Mouse (Mus musculus) CH12.LX (cell line): ENCODE data around the gene Matk. TPM values are rescaled to one million over a fixed set of nuclear protein-coding genes. Genes with fewer than 3 reads are reported as not detected.

Source experiments
- DNase-seq: peaks from one replicate; pipeline ENCODE4 v3.0.0-alpha.2; 2013; ENCODE audit errors: extremely low read depth
- H3K27ac ChIP-seq: 2 replicates; pipeline ENCODE4 v1.5.1; 2012; ENCODE audit warnings: low read depth, mild to moderate bottlenecking, control low read depth, moderate library complexity; ENCODE audit not compliant: insufficient read depth
- H3K27me3 ChIP-seq: replicated peaks from 2 replicates; pipeline ENCODE3; 2012; ENCODE audit warnings: inconsistent platforms
- H3K36me3 ChIP-seq, 2 experiments: replicated peaks in 1 of 2; 2 replicates each; pipeline versions ENCODE3 to v1.6.1; 2012; ENCODE audit warnings: inconsistent platforms in 1 of 2, low read length in 1 of 2, mild to moderate bottlenecking in 1 of 2, mixed read lengths in 1 of 2, moderate library complexity in 1 of 2; ENCODE audit not compliant: control insufficient read depth in 1 of 2, insufficient read depth in 1 of 2
- H3K4me1 ChIP-seq, 2 experiments: 2 replicates each; pipeline ENCODE4 v1.6.1; 2012; ENCODE audit warnings: inconsistent platforms in 1 of 2, moderate library complexity in 1 of 2; ENCODE audit not compliant: insufficient read depth in 2 of 2, control insufficient read depth in 1 of 2
- H3K4me2 ChIP-seq: 2 replicates; pipeline ENCODE4 v1.6.1; 2012; ENCODE audit warnings: low read depth, mild to moderate bottlenecking, control low read depth; ENCODE audit not compliant: poor library complexity, insufficient read depth, severe bottlenecking
- H3K4me3 ChIP-seq, 3 experiments: fragments of 150-350 bp in 1 of 3; sonication (generic) in 1 of 3; replicated peaks in 1 of 3; 2 replicates each; pipeline versions ENCODE3 to v1.5.1; 2011 to 2012; ENCODE audit warnings: low read depth in 2 of 3, low read length in 2 of 3, mild to moderate bottlenecking in 2 of 3, moderate library complexity in 2 of 3, control low read depth in 1 of 3, improper control_type of control experiment in 1 of 3, inconsistent platforms in 1 of 3, mixed read lengths in 1 of 3; ENCODE audit not compliant: poor library complexity in 1 of 3
- H3K79me2 ChIP-seq: replicated peaks from 2 replicates; pipeline ENCODE4 v1.6.1; 2012; ENCODE audit warnings: mild to moderate bottlenecking, moderate library complexity; ENCODE audit not compliant: control insufficient read depth, poor library complexity, insufficient read depth, severe bottlenecking; ENCODE audit errors: extremely low read depth
- H3K9ac ChIP-seq: 2 replicates; pipeline ENCODE4 v1.6.1; 2012; ENCODE audit warnings: low read depth, mild to moderate bottlenecking, control low read depth, moderate library complexity; ENCODE audit not compliant: insufficient read depth
- H3K9me3 ChIP-seq: replicated peaks from 2 replicates; pipeline ENCODE3; 2012; ENCODE audit warnings: low read length, inconsistent platforms, mixed read lengths
- CHD1 ChIP-seq: IDR thresholded peaks from 2 replicates; pipeline ENCODE4 v1.6.1; 2012; ENCODE audit warnings: low read depth, low read length, improper control_type of control experiment, inconsistent platforms
- E2F4 ChIP-seq: IDR thresholded peaks from 2 replicates; pipeline ENCODE4 v1.6.1; 2011; ENCODE audit warnings: low read depth, low read length, improper control_type of control experiment; ENCODE audit not compliant: insufficient replicate concordance
- ELF1 ChIP-seq: IDR thresholded peaks from 2 replicates; pipeline ENCODE4 v1.6.1; 2014; ENCODE audit warnings: low read depth, mild to moderate bottlenecking, inconsistent platforms, low read length, improper control_type of control experiment
- EP300 ChIP-seq: IDR thresholded peaks from 2 replicates; pipeline ENCODE4 v1.6.1; 2011; ENCODE audit warnings: low read length, improper control_type of control experiment
- HCFC1 ChIP-seq: IDR thresholded peaks from 2 replicates; pipeline ENCODE4 v1.6.1; 2012; ENCODE audit warnings: low read depth, mild to moderate bottlenecking, inconsistent platforms, low read length, improper control_type of control experiment
- IRF4 ChIP-seq: IDR thresholded peaks from 2 replicates; pipeline ENCODE4 v1.6.1; 2014; ENCODE audit warnings: low read depth, mild to moderate bottlenecking, inconsistent platforms, low read length, improper control_type of control experiment
- JUND ChIP-seq: conservative IDR thresholded peaks from 2 replicates; pipeline ENCODE4 v1.6.1; 2011; ENCODE audit warnings: low read depth, low read length, improper control_type of control experiment
- KAT2A ChIP-seq: IDR thresholded peaks from 2 replicates; pipeline ENCODE4 v1.6.1; 2012; ENCODE audit warnings: low read length, improper control_type of control experiment, inconsistent platforms; ENCODE audit not compliant: insufficient replicate concordance
- MAFK ChIP-seq: IDR thresholded peaks from 2 replicates; pipeline ENCODE4 v1.6.1; 2011; ENCODE audit warnings: low read length, improper control_type of control experiment; ENCODE audit not compliant: insufficient replicate concordance
- MAX ChIP-seq: IDR thresholded peaks from 2 replicates; pipeline ENCODE4 v1.6.1; 2011; ENCODE audit warnings: low read length, improper control_type of control experiment
- MXI1 ChIP-seq: IDR thresholded peaks from 2 replicates; pipeline ENCODE4 v1.6.1; 2011; ENCODE audit warnings: mild to moderate bottlenecking, low read depth, low read length, improper control_type of control experiment
- PAX5 ChIP-seq: IDR thresholded peaks from 2 replicates; pipeline ENCODE4 v1.6.1; 2012; ENCODE audit warnings: low read length, inconsistent platforms, mixed read lengths
- POLR2AphosphoS2 ChIP-seq: IDR thresholded peaks from 2 replicates; pipeline ENCODE4 v1.6.1; 2011; ENCODE audit warnings: low read depth, low read length, improper control_type of control experiment
- RAD21 ChIP-seq: IDR thresholded peaks from 2 replicates; pipeline ENCODE4 v1.6.1; 2011; ENCODE audit warnings: low read depth, mild to moderate bottlenecking, low read length, improper control_type of control experiment, moderate library complexity
- RCOR1 ChIP-seq: conservative IDR thresholded peaks from 2 replicates; pipeline ENCODE4 v1.6.1; 2012; ENCODE audit warnings: low read depth, mild to moderate bottlenecking, inconsistent platforms, low read length, improper control_type of control experiment
- SMC3 ChIP-seq: IDR thresholded peaks from 2 replicates; pipeline ENCODE4 v1.6.1; 2011; ENCODE audit warnings: low read depth, low read length, improper control_type of control experiment
- TBP ChIP-seq: conservative IDR thresholded peaks from 2 replicates; pipeline ENCODE4 v1.6.1; 2011; ENCODE audit warnings: low read depth, low read length, improper control_type of control experiment
- USF1 ChIP-seq: IDR thresholded peaks from 2 replicates; pipeline ENCODE4 v1.6.1; 2014; ENCODE audit warnings: low read depth, mild to moderate bottlenecking, inconsistent platforms, low read length, improper control_type of control experiment
- ZC3H11A ChIP-seq: IDR thresholded peaks from 2 replicates; pipeline ENCODE4 v1.6.1; 2012; ENCODE audit warnings: low read depth, mild to moderate bottlenecking, inconsistent platforms, low read length, improper control_type of control experiment
- ZNF384 ChIP-seq: IDR thresholded peaks from 2 replicates; pipeline ENCODE4 v1.6.1; 2012; ENCODE audit warnings: low read depth, low read length, improper control_type of control experiment, inconsistent platforms
- dilution Hi-C: fragments of 300-500 bp; cut with MboI; formaldehyde crosslinking; loops from 2 replicates; pipeline ENCODE4 v1.14.3; 2020; ENCODE audit warnings: low sequenced_read_pairs; ENCODE audit not compliant: extremely low pct_unique_long_range_greater_than_20kb, extremely low pct_ligation_motif_present
- in situ Hi-C: fragments of 300-500 bp; cut with MboI; formaldehyde crosslinking; loops from 3 replicates; pipeline ENCODE4 v1.14.3; 2019; ENCODE audit warnings: low sequenced_read_pairs, low pct_ligation_motif_present, low pct_unique_long_range_greater_than_20kb, mixed read lengths
- polyA plus RNA-seq: library from polyadenylated mRNA; unstranded; fragments of >175 nt; gene quantifications from 2 replicates; pipeline ENCODE4 v1.2.1, GENCODE M21; 2012; ENCODE audit warnings: low read depth; ENCODE audit not compliant: insufficient read length
- total RNA-seq, 2 experiments: library from RNA; depleted of rRNA; stranded (reverse); fragments of 300-350 nt in 1 of 2; fragments of >200 nt in 1 of 2; gene quantifications; 2 replicates each; pipeline ENCODE4 v1.2.3; 2012 to 2014

The Matk gene
- total and polyA plus RNA-seq, 3 experiments, result 2.5 to 5.2 (median 3.9) TPM

DNA sequence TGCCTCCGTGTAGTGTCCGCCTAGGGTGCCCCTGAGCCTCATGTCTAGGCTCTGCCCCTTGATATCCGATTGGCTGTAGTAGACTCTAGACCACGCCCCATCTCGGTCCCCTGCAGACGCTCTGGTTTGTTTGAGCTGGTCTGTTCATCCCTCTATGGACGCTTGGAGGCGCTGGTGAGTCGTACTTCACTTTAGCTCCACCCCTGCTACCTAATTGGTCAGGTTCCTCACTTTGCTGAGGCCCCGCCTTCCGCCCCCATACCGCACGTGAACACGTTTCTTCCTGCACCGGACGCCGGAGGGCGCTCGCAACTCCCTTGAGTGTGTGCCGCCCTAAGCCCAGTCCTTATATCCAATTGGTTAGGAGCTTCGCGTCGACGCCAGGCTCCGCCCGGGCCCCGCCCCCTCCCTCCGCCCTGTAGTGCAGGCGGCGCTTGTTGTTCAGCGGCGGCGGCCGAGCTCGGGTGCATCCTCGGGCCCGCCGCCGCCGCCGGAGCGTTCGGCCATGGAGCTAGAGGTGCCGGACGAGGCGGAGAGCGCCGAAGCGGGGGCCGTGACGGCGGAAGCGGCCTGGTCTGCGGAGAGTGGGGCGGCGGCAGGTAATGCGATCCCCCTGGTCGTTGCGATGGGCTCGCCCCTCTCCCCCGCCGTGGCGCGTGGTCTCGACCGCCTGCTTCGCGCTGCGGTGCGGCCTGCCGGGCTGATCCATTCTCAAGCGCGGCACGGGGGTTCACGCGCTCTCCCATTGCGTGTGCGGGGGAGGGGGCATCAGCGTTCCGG, 40.0 kb downstream of the Matk start, which contains the start of gene Pip5k1c (continued):
- TF ChIP-seq SMC3 (peak; percentile 85), KAT2A (0 out of 2 replicates have a peak, but pooled peaks have one; percentile 33), PAX5 (no peak), RCOR1 (peak; percentile 66), TBP (peak; percentile 59; the same call in 1 of the 2 replicates), IRF4 (peak; percentile 56), HCFC1 (peak; percentile 58), MXI1 (peak; percentile 75), EP300 (no peak), ZNF384 (no peak)

DNA sequence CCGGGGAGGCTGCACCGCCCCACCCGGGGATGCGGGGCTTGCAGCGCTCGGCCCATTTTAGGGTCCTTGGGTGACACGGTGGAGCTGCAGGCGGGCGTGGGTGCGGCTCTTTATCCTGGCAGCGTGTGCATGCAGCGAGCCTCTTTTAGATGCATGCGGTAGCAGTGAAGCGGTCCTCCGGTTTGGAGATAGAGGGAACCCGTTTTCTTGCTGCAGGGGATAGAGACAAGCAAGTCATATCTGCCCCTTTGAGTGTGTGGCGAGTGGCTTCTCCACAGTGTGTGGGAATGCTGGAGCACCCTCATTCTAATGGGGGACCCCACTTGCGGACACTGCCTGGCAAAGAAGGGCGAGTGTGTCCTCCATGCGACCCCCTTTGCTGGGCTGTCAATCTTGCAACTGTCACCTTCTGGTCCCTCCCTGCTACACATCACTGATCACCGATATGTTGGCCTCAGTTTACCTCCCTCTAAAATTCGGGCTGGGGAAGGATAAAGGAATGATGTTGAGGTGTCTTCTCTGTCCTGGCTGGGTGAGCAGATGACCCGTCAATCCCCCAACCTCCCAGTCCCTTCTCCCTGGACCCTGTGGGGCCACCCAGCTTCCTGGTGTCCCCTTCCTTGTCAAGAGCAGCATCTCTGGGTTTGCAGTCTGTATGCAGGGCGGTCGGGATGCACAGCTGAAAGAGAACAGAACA, 40.7 kb downstream of the Matk start:
- Histone ChIP-seq H3K9me3 (no peaks in the 10 kb centered on the region), H3K4me2 (peak overlapping the region; percentile 59), H3K4me1 (peaks cover 32 to 80% of the 10 kb centered on the region in 2 experiments), H3K9ac (peak overlapping the region; percentile 62), H3K27ac (no peak overlapping the region), H3K79me2 (peaks cover 46% of the 10 kb centered on the region), H3K4me3 (peak overlapping the region; percentile 82 to 89 (median 85)), H3K36me3 (peaks cover 0 to 21% of the 10 kb centered on the region in 2 experiments), H3K27me3 (no peaks in the 10 kb centered on the region)
- in situ Hi-C loops (loop anchor here (5.0 kb wide), 1 partner anchor 49 kb away; the partner anchor contains the start of gene Gipc3), dilution Hi-C loops (no loop called here)
- TF ChIP-seq CHD1 (0 out of 2 replicates have a peak, but pooled peaks have one; percentile 4), POLR2AphosphoS2 (no peak)
- no peak for DNase-seq

DNA sequence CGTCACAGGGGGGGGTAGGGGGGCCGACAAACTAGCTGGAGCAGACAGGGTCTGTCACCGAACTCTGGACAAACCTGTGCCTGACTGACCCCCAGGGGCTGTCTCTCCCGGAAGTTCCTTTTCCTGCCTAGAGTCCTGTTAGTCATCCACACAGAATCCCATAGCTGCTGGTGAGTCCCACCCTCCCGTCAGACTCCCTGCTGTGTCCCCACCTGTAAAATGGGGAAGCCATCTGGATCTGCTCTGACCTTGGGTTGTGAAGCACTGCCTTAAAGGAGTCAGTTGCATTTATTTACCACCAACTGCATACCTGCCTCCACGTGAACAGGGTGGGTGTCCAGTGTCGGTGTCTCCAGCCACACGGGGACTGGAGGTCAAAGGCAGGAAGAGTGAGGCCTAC, 41.7 kb downstream of the Matk start:
- Histone ChIP-seq H3K27me3 (no peaks in the 10 kb centered on the region), H3K4me1 (peaks cover 42 to 82% of the 10 kb centered on the region in 2 experiments), H3K9me3 (no peaks in the 10 kb centered on the region), H3K36me3 (peaks cover 0 to 21% of the 10 kb centered on the region in 2 experiments), H3K79me2 (peaks cover 53% of the 10 kb centered on the region), H3K9ac (no peak overlapping the region), H3K27ac (no peak overlapping the region), H3K4me3 (peak overlapping the region; percentile 23 to 85 (median 82)), H3K4me2 (peak overlapping the region; percentile 59)
- in situ Hi-C loops, result loop anchor here (5.0 kb wide), 1 partner anchor 48 kb away; the partner anchor contains the start of gene Gipc3
- DNase-seq, result no peak
- dilution Hi-C loops, result no loop called here
- no peak for TF ChIP-seq EP300
- no peak for TF ChIP-seq MAFK
- no peak for TF ChIP-seq MAX
- no peak for TF ChIP-seq TBP
- TF ChIP-seq ZC3H11A, result no peak
- no peak for TF ChIP-seq ELF1
- TF ChIP-seq JUND, result no peak
- TF ChIP-seq RAD21, result no peak
- no peak for TF ChIP-seq USF1
- no peak for TF ChIP-seq E2F4
